Mouse (Mus musculus) megakaryocyte progenitor cell, adult 5-6 weeks (primary cell): ENCODE results near the gene Faf1. TPM values are rescaled to one million over a fixed set of nuclear protein-coding genes. Genes with fewer than 3 reads are reported as not detected.

Experiments
- ATAC-seq: replicated peaks from 2 replicates; pipeline ENCODE4 v1.8.0; 2016; ENCODE audit warnings: mild to moderate bottlenecking, moderate TSS enrichment, inconsistent platforms; ENCODE audit not compliant: poor library complexity
- total RNA-seq, 2 experiments: library from RNA; stranded (forward) in 1 of 2; stranded (reverse) in 1 of 2; fragments of 157-497, 149-512 nt in 1 of 2; fragments of 200-1000 nt in 1 of 2; gene quantifications; 2 replicates each; pipeline versions ENCODE4 v1.2.3 to v1.2.4; 2015 to 2017

Faf1 gene
- total RNA-seq, 2 experiments from 2014 or later, result 41.4 to 47.9 TPM

GRCm38 (mm10) chr4:109665101-109665981 lies 11.0 kb upstream of the Faf1 start:
- peak; percentile 47 for ATAC-seq

- peak; percentile 28 for ATAC-seq
Observed at GRCm38 (mm10) chr4:109665982-109666460, 10.4 kb upstream of the Faf1 start.

- ATAC-seq, result peak; percentile 70
Observed at GRCm38 (mm10) chr4:109666461-109667269, 9.7 kb upstream of the Faf1 start, which contains the start of gene Cdkn2c. Gene Cdkn2c (minus strand): TSS chr4:109667189.

- ATAC-seq, result no peak
Observed at GRCm38 (mm10) chr4:109667518-109667917, 8.9 kb upstream of the Faf1 start.

GRCm38 (mm10) chr4:109670213-109670612 lies 6.2 kb upstream of the Faf1 start:
- ATAC-seq, result no peak

GRCm38 (mm10) chr4:109671941-109672340 lies 4.4 kb upstream of the Faf1 start:
- no peak for ATAC-seq

- ATAC-seq, result no peak
Observed at GRCm38 (mm10) chr4:109674097-109674496, 2.3 kb upstream of the Faf1 start.

- ATAC-seq, result no peak
Observed at GRCm38 (mm10) chr4:109677221-109677620, 833 bp downstream of the Faf1 start.

- ATAC-seq, result no peak
Observed at GRCm38 (mm10) chr4:109683561-109683960, 7.2 kb downstream of the Faf1 start.

GRCm38 (mm10) chr4:109692674-109693073 lies 16.3 kb downstream of the Faf1 start:
- no peak for ATAC-seq

- peak; percentile 48 for ATAC-seq
Observed at GRCm38 (mm10) chr4:109700727-109701126, 24.3 kb downstream of the Faf1 start.

GRCm38 (mm10) chr4:109703568-109703967 lies 27.2 kb downstream of the Faf1 start:
- ATAC-seq, result peak; percentile 85

GRCm38 (mm10) chr4:109705349-109705748 lies 29.0 kb downstream of the Faf1 start:
- ATAC-seq, result no peak

- no peak for ATAC-seq
Observed at GRCm38 (mm10) chr4:109719281-109719680, 42.9 kb downstream of the Faf1 start.

GRCm38 (mm10) chr4:109729281-109729680 lies 52.9 kb downstream of the Faf1 start:
- peak; percentile 76 for ATAC-seq

GRCm38 (mm10) chr4:109735754-109736153 lies 59.4 kb downstream of the Faf1 start:
- ATAC-seq, result 0 out of 2 replicates have a peak, but pooled peaks have one; percentile 31

GRCm38 (mm10) chr4:109743984-109744383 lies 67.6 kb downstream of the Faf1 start:
- no peak for ATAC-seq

GRCm38 (mm10) chr4:109759031-109759430 lies 82.6 kb downstream of the Faf1 start:
- ATAC-seq, result peak; percentile 83

- no peak for ATAC-seq
Observed at GRCm38 (mm10) chr4:109759901-109760300, 83.5 kb downstream of the Faf1 start.

GRCm38 (mm10) chr4:109760501-109760900 lies 84.1 kb downstream of the Faf1 start:
- ATAC-seq, result peak; percentile 76

GRCm38 (mm10) chr4:109762768-109763501 lies 86.5 kb downstream of the Faf1 start:
- ATAC-seq, result no peak
